Mouse (Mus musculus) G1E (cell line): ENCODE results near the gene Lefty2.

Experiments
- CTCF ChIP-seq: IDR thresholded peaks from 2 replicates; pipeline ENCODE4 v1.5.1; 2012; ENCODE audit warnings: low read depth, low read length, inconsistent platforms, mixed read lengths
- GATA1 ChIP-seq: IDR thresholded peaks from 2 replicates; pipeline ENCODE4 v1.6.1; 2012; ENCODE audit warnings: borderline replicate concordance, low read length, inconsistent platforms, mixed read lengths
- GATA2 ChIP-seq: IDR thresholded peaks from 2 replicates; pipeline ENCODE4 v1.6.1; 2012; ENCODE audit warnings: low read depth, low read length, inconsistent platforms, borderline replicate concordance
- POLR2AphosphoS5 ChIP-seq: IDR thresholded peaks from 2 replicates; pipeline ENCODE4 v1.6.1; 2012; ENCODE audit warnings: low read depth, low read length, inconsistent platforms; ENCODE audit not compliant: insufficient replicate concordance
- TAL1 ChIP-seq: conservative IDR thresholded peaks from 2 replicates; pipeline ENCODE4 v1.6.1; 2012; ENCODE audit warnings: low read depth, low read length, inconsistent platforms, mixed read lengths

GRCm38 (mm10) chr1:180875126-180875525 is 17.8 kb upstream of the Lefty2 start:
- TF ChIP-seq CTCF (no peak), TAL1 (no peak), POLR2AphosphoS5 (no peak), GATA1 (no peak), GATA2 (no peak)
